Mouse (Mus musculus) hindbrain, embryonic 16.5 days (tissue): ENCODE measurements around the gene Klhl35. TPM values are rescaled to one million over a fixed set of nuclear protein-coding genes. Genes with fewer than 3 reads are reported as not detected.

ENCODE experiments used
- ATAC-seq: fragments of 200-750 bp; cut with Nextera tagmentation; 2 replicates; pipeline ENCODE4 v1.8.0; 2017; ENCODE audit warnings: moderate TSS enrichment, moderate library complexity
- H3K27ac ChIP-seq: fragments of 300-500 bp; sonication (generic); 2 replicates; pipeline ENCODE4 v1.5.1; 2014; ENCODE audit warnings: low read depth, mild to moderate bottlenecking, control low read depth, low read length, moderate library complexity
- H3K27me3 ChIP-seq: fragments of 300-500 bp; sonication (generic); replicated peaks from 2 replicates; pipeline ENCODE4 v1.6.1; 2014; ENCODE audit warnings: low read length; ENCODE audit not compliant: control insufficient read depth, insufficient read depth
- H3K36me3 ChIP-seq: fragments of 300-500 bp; sonication (generic); 2 replicates; pipeline ENCODE4 v1.6.1; 2014; ENCODE audit warnings: mild to moderate bottlenecking, low read length, moderate library complexity, mixed read lengths; ENCODE audit not compliant: control insufficient read depth, insufficient read depth
- H3K4me1 ChIP-seq: fragments of 300-500 bp; sonication (generic); 2 replicates; pipeline ENCODE4 v1.6.1; 2014; ENCODE audit warnings: low read depth, low read length; ENCODE audit not compliant: control insufficient read depth, insufficient read depth
- H3K4me2 ChIP-seq: fragments of 300-500 bp; sonication (generic); 2 replicates; pipeline ENCODE4 v1.6.1; 2014; ENCODE audit warnings: mild to moderate bottlenecking, low read length, control low read depth, moderate library complexity
- H3K4me3 ChIP-seq: fragments of 300-500 bp; sonication (generic); 2 replicates; pipeline ENCODE4 v1.5.1; 2014; ENCODE audit warnings: mild to moderate bottlenecking, low read length, control low read depth, moderate library complexity
- H3K9ac ChIP-seq: fragments of 300-500 bp; sonication (generic); 2 replicates; pipeline ENCODE4 v1.6.1; 2014; ENCODE audit warnings: low read depth, mild to moderate bottlenecking, control low read depth, low read length, moderate library complexity
- H3K9me3 ChIP-seq: fragments of 300-500 bp; sonication (generic); 2 replicates; pipeline ENCODE4 v1.6.1; 2014; ENCODE audit warnings: mild to moderate bottlenecking, low read length, moderate library complexity; ENCODE audit not compliant: control insufficient read depth
- WGBS: fragments of 180-500 bp; shearing (Covaris S2); extraction: QIAGEN DNeasy Blood & Tissue Kit; methylation state at CpG from one replicate; pipeline ENCODE4 v1.1.7; 2014; 5-methylcytosine and 5-hydroxymethylcytosine counted together
- polyA plus RNA-seq: library from polyadenylated mRNA; unstranded; fragments of >200 nt; fragmentation: Nextera tagmentation; extraction: Ambion mirVana; gene quantifications from 2 replicates; pipeline ENCODE4 v1.2.1, GENCODE M21; 2015

Gene Klhl35
- polyA plus RNA-seq, 1 experiment from 2014 or later = 0.54 TPM

DNA sequence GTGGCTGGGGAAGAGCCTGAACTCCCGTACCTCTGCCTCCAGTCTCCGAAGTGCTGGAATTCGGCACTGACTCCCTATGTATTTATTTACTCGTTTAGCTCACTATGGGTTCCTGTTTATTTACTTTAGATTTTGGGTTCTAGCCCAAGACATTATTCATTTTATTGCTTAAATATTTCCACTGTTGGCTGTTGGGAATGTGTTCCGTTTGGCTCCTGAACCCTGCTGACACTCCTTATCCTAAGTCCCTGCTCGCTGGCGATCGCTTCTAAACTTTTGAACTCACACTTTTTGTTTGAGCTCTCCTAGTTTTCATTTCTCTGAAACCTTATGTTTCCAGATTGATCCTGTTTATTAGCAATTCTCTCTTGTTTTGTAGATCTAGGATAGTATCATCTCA is 57.3 kb downstream of the Klhl35 start:
- H3K9me3 ChIP-seq = no peaks in the 10 kb centered on the region
- H3K9ac ChIP-seq = no peak overlapping the region
- H3K27me3 ChIP-seq = no peaks in the 10 kb centered on the region
- no peak overlapping the region for H3K4me2 ChIP-seq
- H3K27ac ChIP-seq = no peak overlapping the region
- H3K4me3 ChIP-seq = no peak overlapping the region
- no peaks in the 10 kb centered on the region for H3K4me1 ChIP-seq
- 83% methylated on average over 8 of the region's 8 CpGs for WGBS
- H3K36me3 ChIP-seq = no peaks in the 10 kb centered on the region
- no peak for ATAC-seq

Other genes with a start within 250 kb of the Klhl35 start
- 0.80 and 1.3 TPM in 2 replicates for gene Mogat2, start 227.4 kb upstream of the Klhl35 start, polyA plus RNA-seq
- gene Map6, start 198.6 kb upstream of the Klhl35 start, polyA plus RNA-seq = 127 and 137 TPM in 2 replicates
- 261 and 355 TPM in 2 replicates for gene Serpinh1, start 112.8 kb upstream of the Klhl35 start, polyA plus RNA-seq
- gene Gdpd5, start 84.6 kb upstream of the Klhl35 start, polyA plus RNA-seq = 36.9 and 43.8 TPM in 2 replicates
- 398 and 428 TPM in 2 replicates for gene Rps3, start 17.7 kb downstream of the Klhl35 start, polyA plus RNA-seq
- gene Arrb1, start 69.5 kb downstream of the Klhl35 start, polyA plus RNA-seq = 17.4 and 19.8 TPM in 2 replicates
- gene Tpbgl, start 161.1 kb downstream of the Klhl35 start, polyA plus RNA-seq = 2.2 and 2.7 TPM in 2 replicates
- gene Slco2b1, start 245.3 kb downstream of the Klhl35 start, polyA plus RNA-seq = 6.7 and 7.5 TPM in 2 replicates